In genomic region chr10:84621826-84622790, GRCm38 (mm10) we compare ENCODE assay signal across 8 mouse cellular contexts. TPM values are rescaled to one million over a fixed set of nuclear protein-coding genes. Genes with fewer than 3 reads are reported as not detected.
DNase-seq lines count a peak whose midpoint lies in the region; ATAC-seq and TF ChIP-seq lines count a peak whose summit lies in the region.

Gene Polr3b (plus strand): TSS chr10:84622292.

- peak within 1 kb of the TSS; percentile 88 for H3K4me3 ChIP-seq in E14TG2a.4 (replicated peaks; ENCODE audit: low read length)
- H3K4me3 ChIP-seq in forebrain, embryonic 12.5 days (replicated peaks): peak within 1 kb of the TSS; percentile 71
- H3K4me3 ChIP-seq in heart, postnatal 0 days (ENCODE audit: low read depth, low read length): peak within 1 kb of the TSS; percentile 81
- H3K4me3 ChIP-seq in liver, embryonic 16.5 days (ENCODE audit: low read depth, low read length): peak within 1 kb of the TSS; percentile 88
- peak within 1 kb of the TSS; percentile 61 for H3K4me3 ChIP-seq in neural tube, embryonic 13.5 days
- H3K4me3 ChIP-seq in testis, adult 2 months (ENCODE audit: control insufficient read depth, low read depth, low read length): peak within 1 kb of the TSS; percentile 93

- 9% methylated on average over 53 of the region's 53 CpGs for WGBS in forebrain, embryonic 12.5 days
- WGBS in heart, postnatal 0 days: 7% methylated on average over 53 of the region's 53 CpGs
- WGBS in liver, embryonic 16.5 days (ENCODE audit: insufficient replicate concordance): 4% methylated on average over 53 of the region's 53 CpGs
- 7% methylated on average over 53 of the region's 53 CpGs for WGBS in neural tube, embryonic 13.5 days

- no peak for TF ChIP-seq CTCF in E14TG2a.4 (conservative IDR thresholded peaks at IDR 0.05; ENCODE audit: low read length)
- TF ChIP-seq CTCF in heart, postnatal 0 days (IDR thresholded peaks at IDR 0.05; ENCODE audit: low read depth): 0 out of 2 replicates have a peak, but pooled peaks have one; percentile 14
- TF ChIP-seq CTCF in testis, adult 2 months (IDR thresholded peaks at IDR 0.05; ENCODE audit: control insufficient read depth, insufficient read depth, insufficient replicate concordance, low read depth, low read length): no peak

- H3K4me2 ChIP-seq in forebrain, embryonic 12.5 days: peak within 1 kb of the TSS; percentile 78
- H3K4me2 ChIP-seq in heart, postnatal 0 days (ENCODE audit: low read depth, low read length): peak within 1 kb of the TSS; percentile 97
- H3K4me2 ChIP-seq in liver, embryonic 16.5 days (ENCODE audit: low read depth, low read length): peak within 1 kb of the TSS; percentile 76
- H3K4me2 ChIP-seq in neural tube, embryonic 13.5 days: peak within 1 kb of the TSS; percentile 77

- ATAC-seq in forebrain, embryonic 12.5 days (ENCODE audit: low FRiP score): peak; percentile 96
- peak; percentile 97 for ATAC-seq in heart, postnatal 0 days (ENCODE audit: insufficient read depth, low read depth)
- ATAC-seq in liver, embryonic 16.5 days (ENCODE audit: low read depth): peak; percentile 96
- ATAC-seq in neural tube, embryonic 13.5 days (ENCODE audit: low read depth): peak; percentile 97

- peak; percentile 91; the same call in 1 of the 2 replicates for TF ChIP-seq EP300 in heart, postnatal 0 days (IDR thresholded peaks at IDR 0.05; ENCODE audit: low read depth)

- peaks cover 4% of the 10 kb centered on the region; the same call in 1 of the 2 replicates for H3K9me3 ChIP-seq in E14TG2a.4 (ENCODE audit: low read length)
- H3K9me3 ChIP-seq in forebrain, embryonic 12.5 days: no peaks in the 10 kb centered on the region
- no peaks in the 10 kb centered on the region for H3K9me3 ChIP-seq in heart, postnatal 0 days (replicated peaks; ENCODE audit: control insufficient read depth, low read length)
- no peaks in the 10 kb centered on the region for H3K9me3 ChIP-seq in liver, embryonic 16.5 days (replicated peaks; ENCODE audit: control insufficient read depth, low read length)
- no peaks in the 10 kb centered on the region for H3K9me3 ChIP-seq in neural tube, embryonic 13.5 days

- peak within 1 kb of the TSS; percentile 68 for H3K9ac ChIP-seq in forebrain, embryonic 12.5 days
- H3K9ac ChIP-seq in heart, postnatal 0 days (replicated peaks; ENCODE audit: low read depth, low read length): peak within 1 kb of the TSS; percentile 53
- peak within 1 kb of the TSS; percentile 78 for H3K9ac ChIP-seq in liver, embryonic 16.5 days (ENCODE audit: low read depth, low read length)
- peak within 1 kb of the TSS; percentile 73 for H3K9ac ChIP-seq in neural tube, embryonic 13.5 days

- no peaks in the 10 kb centered on the region for H3K27me3 ChIP-seq in E14TG2a.4 (ENCODE audit: insufficient read depth, low read length)
- no peaks in the 10 kb centered on the region for H3K27me3 ChIP-seq in forebrain, embryonic 12.5 days
- no peaks in the 10 kb centered on the region for H3K27me3 ChIP-seq in heart, postnatal 0 days (ENCODE audit: control insufficient read depth, insufficient read depth, low read length)
- no peaks in the 10 kb centered on the region for H3K27me3 ChIP-seq in liver, embryonic 16.5 days (ENCODE audit: control insufficient read depth, insufficient read depth, low read depth, low read length)
- H3K27me3 ChIP-seq in neural tube, embryonic 13.5 days: no peaks in the 10 kb centered on the region
- no peaks in the 10 kb centered on the region for H3K27me3 ChIP-seq in testis, adult 2 months (ENCODE audit: control insufficient read depth, insufficient read depth, low read length)

- H3K36me3 ChIP-seq in E14TG2a.4 (ENCODE audit: insufficient read depth, low read length): peaks cover 34% of the 10 kb centered on the region
- no peaks in the 10 kb centered on the region for H3K36me3 ChIP-seq in forebrain, embryonic 12.5 days (replicated peaks)
- H3K36me3 ChIP-seq in heart, postnatal 0 days (replicated peaks; ENCODE audit: control insufficient read depth, insufficient read depth, low read length): no peaks in the 10 kb centered on the region
- H3K36me3 ChIP-seq in liver, embryonic 16.5 days (ENCODE audit: control insufficient read depth, insufficient read depth): no peaks in the 10 kb centered on the region
- H3K36me3 ChIP-seq in neural tube, embryonic 13.5 days: no peaks in the 10 kb centered on the region
- no peaks in the 10 kb centered on the region for H3K36me3 ChIP-seq in testis, adult 2 months (ENCODE audit: control insufficient read depth, insufficient read depth, low read length)

- H3K4me1 ChIP-seq in E14TG2a.4 (replicated peaks; ENCODE audit: low read depth, low read length): peaks cover 22% of the 10 kb centered on the region
- peaks cover 17% of the 10 kb centered on the region for H3K4me1 ChIP-seq in forebrain, embryonic 12.5 days
- peaks cover 6% of the 10 kb centered on the region for H3K4me1 ChIP-seq in heart, postnatal 0 days (ENCODE audit: control insufficient read depth, insufficient read depth)
- H3K4me1 ChIP-seq in liver, embryonic 16.5 days (ENCODE audit: control insufficient read depth, low read depth, low read length): peaks cover 15% of the 10 kb centered on the region
- H3K4me1 ChIP-seq in neural tube, embryonic 13.5 days (replicated peaks): peaks cover 15% of the 10 kb centered on the region
- no peaks in the 10 kb centered on the region; the same call in 1 of the 2 replicates for H3K4me1 ChIP-seq in testis, adult 2 months (ENCODE audit: control insufficient read depth, insufficient read depth, low read length)

- peak within 1 kb of the TSS; percentile 95 for H3K27ac ChIP-seq in forebrain, embryonic 12.5 days
- peak within 1 kb of the TSS; percentile 93 for H3K27ac ChIP-seq in heart, postnatal 0 days (ENCODE audit: low read depth)
- peak within 1 kb of the TSS; percentile 99 for H3K27ac ChIP-seq in liver, embryonic 16.5 days (ENCODE audit: low read length)
- peak within 1 kb of the TSS; percentile 94 for H3K27ac ChIP-seq in neural tube, embryonic 13.5 days (replicated peaks)
- peak within 1 kb of the TSS; percentile 88 for H3K27ac ChIP-seq in testis, adult 2 months (ENCODE audit: control insufficient read depth, insufficient read depth, low read depth, low read length)

- TF ChIP-seq POLR2A in testis, adult 2 months (IDR thresholded peaks at IDR 0.05; ENCODE audit: control insufficient read depth, low read depth, low read length): peak; percentile 87

- DNase-seq in c-Kit-positive CD71-positive TER-119-positive erythroid progenitor cells, embryonic 14.5 days (ENCODE audit: low spot score): peak; percentile 93
- peak; percentile 95 for DNase-seq in heart, postnatal 0 days (ENCODE audit: low spot score)
- DNase-seq in kidney, postnatal 4 days: peak; percentile 94 to 97

RNA-seq across cellular contexts. Expression of gene Polr3b, which starts in this region (rescaled TPM):
- 17.7 and 18.0 TPM in 2 replicates for polyA plus RNA-seq in forebrain, embryonic 12.5 days (2016; fragmentation: Nextera tagmentation; extraction: Ambion mirVana)
- 7.7 and 8.2 TPM in 2 replicates for total RNA-seq in heart, postnatal 0 days (2014; rRNA removed; ENCODE audit: low replicate concordance)
- polyA plus RNA-seq in heart, postnatal 0 days (2015; fragmentation: Nextera tagmentation; extraction: Ambion mirVana): 4.8 and 5.2 TPM in 2 replicates
- 4.9 and 5.8 TPM in 2 replicates for polyA plus RNA-seq in liver, embryonic 16.5 days (2015; fragmentation: Nextera tagmentation; extraction: Ambion mirVana)
- 15.7 and 16.2 TPM in 2 replicates for polyA plus RNA-seq in neural tube, embryonic 13.5 days (2015; fragmentation: Nextera tagmentation; extraction: Ambion mirVana)
- polyA plus RNA-seq in testis, adult 2 months (2012; rRNA removed): 4.1 and 4.8 TPM in 2 replicates

Comparison
In these comparisons a context has a peak if more than half of its experiments do, and no peak if none do; other contexts are left out.
1. Peak in every context shown above with its lines: DNase-seq, ATAC-seq, H3K4me3 ChIP-seq and H3K27ac ChIP-seq.